Comparison of ENCODE assay signal across 22 mouse cellular contexts in genomic region chr15:34751746-34752145, GRCm38 (mm10).
DNase-seq lines count a peak whose midpoint lies in the region; ATAC-seq and TF ChIP-seq lines count a peak whose summit lies in the region.
"Had no signal": no experiment of that assay in that cellular context is flagged by ENCODE, and none has a peak within 500 bp of the region (broad histone marks: within the 10 kb centered on the region; RNA-seq: fewer than 3 reads in every experiment).

No protein-coding gene starts in this region.

- 0 out of 2 replicates have a peak, but pooled peaks have one; percentile 24 for ATAC-seq in hindbrain, postnatal 0 days
- peak; percentile 85; the same call in 1 of the 2 replicates for ATAC-seq in lung, embryonic 14.5 days (ENCODE audit: insufficient read depth)
- ATAC-seq in liver, postnatal 0 days = no peak
- ATAC-seq: midbrain, embryonic 15.5 days had no signal

- H3K9ac ChIP-seq in hindbrain, postnatal 0 days (replicated peaks; ENCODE audit: low read length) = no peak overlapping the region
- no peak overlapping the region for H3K9ac ChIP-seq in lung, embryonic 14.5 days
- no peak overlapping the region for H3K9ac ChIP-seq in liver, postnatal 0 days (replicated peaks)
- H3K9ac ChIP-seq: embryonic facial prominence, embryonic 15.5 days; forebrain, embryonic 12.5 days; heart, embryonic 12.5 days; midbrain, embryonic 15.5 days; stomach, embryonic 15.5 days had no signal

- no peak overlapping the region for H3K4me3 ChIP-seq in hindbrain, postnatal 0 days (ENCODE audit: low read length)
- no peak overlapping the region for H3K4me3 ChIP-seq in hindbrain, embryonic 10.5 days
- H3K4me3 ChIP-seq in lung, embryonic 14.5 days (ENCODE audit: low read depth, low read length) = no peak overlapping the region
- no peak overlapping the region for H3K4me3 ChIP-seq in liver, postnatal 0 days (ENCODE audit: low read depth, low read length)
- H3K4me3 ChIP-seq: embryonic facial prominence, embryonic 15.5 days; forebrain, embryonic 12.5 days; heart, embryonic 12.5 days; midbrain, embryonic 15.5 days; stomach, embryonic 15.5 days had no signal

- H3K9me3 ChIP-seq in hindbrain, postnatal 0 days (ENCODE audit: low read length) = no peaks in the 10 kb centered on the region
- no peaks in the 10 kb centered on the region for H3K9me3 ChIP-seq in hindbrain, embryonic 10.5 days
- no peaks in the 10 kb centered on the region for H3K9me3 ChIP-seq in lung, embryonic 14.5 days (ENCODE audit: low read depth, low read length)
- no peaks in the 10 kb centered on the region for H3K9me3 ChIP-seq in liver, postnatal 0 days (ENCODE audit: low read length)
- H3K9me3 ChIP-seq: embryonic facial prominence, embryonic 15.5 days; forebrain, embryonic 12.5 days; heart, embryonic 12.5 days; midbrain, embryonic 15.5 days; stomach, embryonic 15.5 days had no signal

- no peak for TF ChIP-seq EP300 in liver, postnatal 0 days (IDR thresholded peaks at IDR 0.05; ENCODE audit: low read depth)

- no peaks in the 10 kb centered on the region for H3K27me3 ChIP-seq in hindbrain, postnatal 0 days (ENCODE audit: insufficient read depth, low read length)
- no peaks in the 10 kb centered on the region for H3K27me3 ChIP-seq in hindbrain, embryonic 10.5 days (ENCODE audit: insufficient read depth, poor library complexity, severe bottlenecking)
- H3K27me3 ChIP-seq in lung, embryonic 14.5 days (ENCODE audit: insufficient read depth, low read length) = no peaks in the 10 kb centered on the region
- H3K27me3 ChIP-seq in liver, postnatal 0 days (ENCODE audit: insufficient read depth, low read length) = no peaks in the 10 kb centered on the region
- H3K27me3 ChIP-seq: CH12.LX; embryonic facial prominence, embryonic 15.5 days; forebrain, embryonic 12.5 days; heart, embryonic 12.5 days; midbrain, embryonic 15.5 days; stomach, embryonic 15.5 days had no signal

- no peak for DNase-seq in hindbrain, postnatal 0 days (ENCODE audit: low spot score)
- DNase-seq in hindbrain, embryonic 10.5 days (ENCODE audit: low spot score) = no peak
- DNase-seq in embryo, embryonic 11 days = peak; percentile 26
- peak; percentile 74 for DNase-seq in lung, embryonic 14.5 days
- peak; percentile 13 for DNase-seq in mesoderm, embryonic 11.5 days (ENCODE audit: low read depth, low spot score)
- DNase-seq in ovary, postnatal 10 days (ENCODE audit: low spot score) = no peak
- DNase-seq in liver, postnatal 0 days = no peak
- no peak for DNase-seq in urinary bladder, postnatal 25 days (ENCODE audit: low spot score)
- DNase-seq: adrenal gland, postnatal 14 days; cerebellum, adult 11-12 months; gastrocnemius, postnatal 36 days; heart, postnatal 36 days; kidney, adult 8-10 months; liver; spleen, adult 18-20 months; thymus, adult 2 months had no signal

- no peak for TF ChIP-seq CTCF in hindbrain, postnatal 0 days (IDR thresholded peaks at IDR 0.05; ENCODE audit: low read depth)
- TF ChIP-seq CTCF in lung, embryonic 14.5 days (IDR thresholded peaks at IDR 0.05; ENCODE audit: low read depth) = no peak
- no peak for TF ChIP-seq CTCF in liver, postnatal 0 days (IDR thresholded peaks at IDR 0.05; ENCODE audit: low read depth)

- 0 out of 2 replicates have a peak, but pooled peaks cover 3% of the 10 kb centered on the region for H3K4me1 ChIP-seq in hindbrain, postnatal 0 days (ENCODE audit: insufficient read depth, low read length)
- peaks cover 6% of the 10 kb centered on the region; the same call in 1 of the 2 replicates for H3K4me1 ChIP-seq in hindbrain, embryonic 10.5 days (replicated peaks)
- H3K4me1 ChIP-seq in lung, embryonic 14.5 days (ENCODE audit: insufficient read depth) = 0 out of 2 replicates have a peak, but pooled peaks cover 3% of the 10 kb centered on the region
- no peaks in the 10 kb centered on the region for H3K4me1 ChIP-seq in liver, postnatal 0 days (ENCODE audit: insufficient read depth)
- H3K4me1 ChIP-seq: forebrain, embryonic 12.5 days; midbrain, embryonic 15.5 days; stomach, embryonic 15.5 days had no signal

- no peaks in the 10 kb centered on the region for H3K36me3 ChIP-seq in hindbrain, postnatal 0 days (ENCODE audit: insufficient read depth, low read length)
- no peaks in the 10 kb centered on the region for H3K36me3 ChIP-seq in hindbrain, embryonic 10.5 days
- H3K36me3 ChIP-seq in lung, embryonic 14.5 days (ENCODE audit: insufficient read depth) = no peaks in the 10 kb centered on the region
- no peaks in the 10 kb centered on the region for H3K36me3 ChIP-seq in liver, postnatal 0 days (replicated peaks; ENCODE audit: insufficient read depth, low read length)
- H3K36me3 ChIP-seq: embryonic facial prominence, embryonic 15.5 days; forebrain, embryonic 12.5 days; heart, embryonic 12.5 days; midbrain, embryonic 15.5 days; stomach, embryonic 15.5 days had no signal

- H3K27ac ChIP-seq in hindbrain, postnatal 0 days = no peak overlapping the region
- no peak overlapping the region for H3K27ac ChIP-seq in hindbrain, embryonic 10.5 days
- no peak overlapping the region; the same call in 1 of the 2 replicates for H3K27ac ChIP-seq in lung, embryonic 14.5 days (ENCODE audit: low read depth)
- H3K27ac ChIP-seq in liver, postnatal 0 days (ENCODE audit: low read depth) = no peak overlapping the region
- H3K27ac ChIP-seq: embryonic facial prominence, embryonic 15.5 days; forebrain, embryonic 12.5 days; midbrain, embryonic 15.5 days; stomach, embryonic 15.5 days had no signal

- H3K4me2 ChIP-seq in hindbrain, postnatal 0 days (ENCODE audit: low read depth, low read length) = no peak overlapping the region
- H3K4me2 ChIP-seq in lung, embryonic 14.5 days = no peak overlapping the region
- H3K4me2 ChIP-seq in liver, postnatal 0 days (ENCODE audit: low read depth, low read length) = no peak overlapping the region
- H3K4me2 ChIP-seq: embryonic facial prominence, embryonic 15.5 days; forebrain, embryonic 12.5 days; heart, embryonic 12.5 days; midbrain, embryonic 15.5 days; stomach, embryonic 15.5 days had no signal

- WGBS in hindbrain, postnatal 0 days = 68% methylated on average over 2 of the region's 2 CpGs
- 67% methylated on average over 2 of the region's 2 CpGs for WGBS in hindbrain, embryonic 10.5 days
- 50% methylated on average over 2 of the region's 2 CpGs for WGBS in lung, embryonic 14.5 days
- WGBS in liver, postnatal 0 days (ENCODE audit: insufficient replicate concordance) = 70% methylated on average over 2 of the region's 2 CpGs

Comparison
In these comparisons a context has a peak if more than half of its experiments do, and no peak if none do; other contexts are left out.
1. DNase-seq: peak in embryo, embryonic 11 days (single experiment), lung, embryonic 14.5 days (single experiment) and mesoderm, embryonic 11.5 days (single experiment); none in hindbrain, postnatal 0 days (single experiment), hindbrain, embryonic 10.5 days (single experiment), ovary, postnatal 10 days (single experiment), liver, postnatal 0 days (single experiment) and urinary bladder, postnatal 25 days (single experiment).